Mouse (Mus musculus) CH12.LX (cell line): ENCODE results near the gene Pitpnm2.

Experiments used
- CTCF ChIP-seq, 2 experiments: IDR thresholded peaks in 1 of 2; conservative IDR thresholded peaks in 1 of 2; 2 replicates each; pipeline ENCODE4 v1.5.1; 2011 to 2012; ENCODE audit warnings: low read depth in 2 of 2, low read length in 2 of 2, improper control_type of control experiment in 1 of 2, inconsistent platforms in 1 of 2, mild to moderate bottlenecking in 1 of 2, moderate library complexity in 1 of 2
- E2F4 ChIP-seq: IDR thresholded peaks from 2 replicates; pipeline ENCODE4 v1.6.1; 2011; ENCODE audit warnings: low read depth, low read length, improper control_type of control experiment; ENCODE audit not compliant: insufficient replicate concordance
- EP300 ChIP-seq: IDR thresholded peaks from 2 replicates; pipeline ENCODE4 v1.6.1; 2011; ENCODE audit warnings: low read length, improper control_type of control experiment
- GABPA ChIP-seq: IDR thresholded peaks from 2 replicates; pipeline ENCODE4 v1.6.1; 2012; ENCODE audit warnings: low read depth, low read length, improper control_type of control experiment, inconsistent platforms; ENCODE audit not compliant: insufficient replicate concordance
- HCFC1 ChIP-seq: IDR thresholded peaks from 2 replicates; pipeline ENCODE4 v1.6.1; 2012; ENCODE audit warnings: low read depth, mild to moderate bottlenecking, inconsistent platforms, low read length, improper control_type of control experiment
- MAFK ChIP-seq: IDR thresholded peaks from 2 replicates; pipeline ENCODE4 v1.6.1; 2011; ENCODE audit warnings: low read length, improper control_type of control experiment; ENCODE audit not compliant: insufficient replicate concordance
- MAX ChIP-seq: IDR thresholded peaks from 2 replicates; pipeline ENCODE4 v1.6.1; 2011; ENCODE audit warnings: low read length, improper control_type of control experiment
- MAZ ChIP-seq: IDR thresholded peaks from 2 replicates; pipeline ENCODE4 v1.6.1; 2012; ENCODE audit warnings: low read depth, mild to moderate bottlenecking, inconsistent platforms, low read length, improper control_type of control experiment, moderate library complexity
- POLR2A ChIP-seq: IDR thresholded peaks from 2 replicates; pipeline ENCODE4 v1.6.1; 2011; ENCODE audit warnings: low read depth, mild to moderate bottlenecking, improper control_type of control experiment, low read length
- SMC3 ChIP-seq: IDR thresholded peaks from 2 replicates; pipeline ENCODE4 v1.6.1; 2011; ENCODE audit warnings: low read depth, low read length, improper control_type of control experiment
- USF1 ChIP-seq: IDR thresholded peaks from 2 replicates; pipeline ENCODE4 v1.6.1; 2014; ENCODE audit warnings: low read depth, mild to moderate bottlenecking, inconsistent platforms, low read length, improper control_type of control experiment

DNA sequence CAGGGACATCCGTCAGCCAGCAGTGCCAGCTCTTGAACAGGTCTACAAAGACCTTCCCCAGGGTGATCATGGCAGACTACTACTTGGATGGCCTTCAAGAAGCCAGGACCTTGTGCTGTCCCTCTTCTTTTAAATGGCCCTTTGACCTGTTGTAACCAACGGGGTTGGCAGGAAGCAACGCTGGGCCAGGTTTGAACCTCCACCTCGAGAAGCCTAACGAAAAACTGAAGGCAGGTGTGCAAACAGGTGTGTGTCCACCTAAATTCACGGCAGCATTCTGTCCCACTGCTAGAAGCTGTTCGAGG lies 27.9 kb downstream of the Pitpnm2 start:
- no peak for TF ChIP-seq HCFC1
- no peak for TF ChIP-seq POLR2A
- no peak for TF ChIP-seq CTCF (conservative IDR thresholded peaks at IDR 0.05 in 1 of 2, IDR thresholded peaks at IDR 0.05 in 1 of 2; ENCODE audit: low read depth in 2 of 2, low read length in 2 of 2)
- TF ChIP-seq SMC3: no peak
- TF ChIP-seq MAX: no peak
- no peak for TF ChIP-seq EP300
- no peak for TF ChIP-seq MAFK
- TF ChIP-seq E2F4: no peak
- no peak for TF ChIP-seq MAZ
- no peak for TF ChIP-seq GABPA
- TF ChIP-seq USF1: no peak
